Mouse (Mus musculus) E14TG2a.4 (cell line): ENCODE measurements around the gene Tmed8.

ENCODE experiments used
- CTCF ChIP-seq: conservative IDR thresholded peaks from 2 replicates; pipeline ENCODE4 v1.5.1; 2014; ENCODE audit warnings: low read length
- POU5F1 ChIP-seq: IDR thresholded peaks from 2 replicates; pipeline ENCODE4 v1.6.1; 2014; ENCODE audit warnings: low read length, borderline replicate concordance

GRCm38 (mm10) chr12:87229633-87230032 is 29.4 kb upstream of the Tmed8 start:
- no peak for TF ChIP-seq CTCF
- TF ChIP-seq POU5F1: no peak
